Mouse (Mus musculus) Patski (cell line): ENCODE measurements at regions not wholly inside any gene's neighbourhood (a gene's known extent, or its start where the extent isn't known, plus 50 kb on each side); places are given as distances from the start of the nearest gene placed in this dataset.

Experiments used
- ATAC-seq: fragments of 100-300 bp; one replicate; pipeline ENCODE4 v1.8.0; 2021
- CTCF ChIA-PET: fragments of 350-600 bp; sonication (Branson Sonifier 250); formaldehyde crosslinking; loops from one replicate; lab custom pipeline; 2022; ENCODE audit warnings: inconsistent platforms; lab: Charles Lee
- POLR2A ChIA-PET: fragments of 350-600 bp; sonication (Branson Sonifier 250); formaldehyde crosslinking; loops from one replicate; lab custom pipeline; 2022; ENCODE audit warnings: antibody characterized with exemption, inconsistent platforms; lab: Charles Lee
- DNase-seq: peaks from one replicate; pipeline ENCODE4 v3.0.0-alpha.2; 2011; ENCODE audit warnings: low read depth, low spot score
- H3K27me3 ChIP-seq: fragments of 371-371 bp; one replicate; pipeline ENCODE4 v1.5.1; 2021
- CTCF ChIP-seq: fragments of 100-300 bp; IDR thresholded peaks from one replicate; pipeline ENCODE4 v1.5.1; 2021
- in situ Hi-C: fragments of 300-500 bp; cut with MboI; formaldehyde crosslinking; loops from 3 replicates; pipeline ENCODE4 v1.11.1; 2018; ENCODE audit warnings: low pct_unique_long_range_greater_than_20kb, mixed read lengths

- in situ Hi-C loops = no loop called here
- POLR2A ChIA-PET = no interaction called here
- H3K27me3 ChIP-seq = no peaks in the 10 kb centered on the region
- DNase-seq (no peak), ATAC-seq (no peak)
- CTCF ChIA-PET = no interaction called here
- no peak for TF ChIP-seq CTCF
These were observed 321.6 kb upstream of the Arglu1 start for GRCm38 (mm10) chr8:9011785-9012510.

- ATAC-seq (no peak), DNase-seq (no peak)
- CTCF ChIA-PET = no interaction called here
- POLR2A ChIA-PET = no interaction called here
- in situ Hi-C loops = no loop called here
- TF ChIP-seq CTCF = no peak
- H3K27me3 ChIP-seq = no peaks in the 10 kb centered on the region
These were observed 317.9 kb upstream of the Arglu1 start for GRCm38 (mm10) chr8:9008006-9008780.

- DNase-seq (peak; percentile 63), ATAC-seq (peak; percentile 86)
- ChIA-PET POLR2A (interaction anchor here (0.6 kb wide), 1 partner anchor 728 kb away, joined by 3 read pairs; no protein-coding TSS in a partner anchor), CTCF (no interaction called here)
- no peaks in the 10 kb centered on the region for H3K27me3 ChIP-seq
- in situ Hi-C loops = loop anchor here (5.0 to 25.0 kb wide), 2 partner anchors 172 to 738 kb away; no protein-coding TSS in a partner anchor
- no peak for TF ChIP-seq CTCF
These were observed 309.6 kb upstream of the Arglu1 start for GRCm38 (mm10) chr8:8999914-9000313.

- POLR2A ChIA-PET = no interaction called here
- in situ Hi-C loops = loop anchor here (5.0 to 25.0 kb wide), 2 partner anchors 175 to 735 kb away; no protein-coding TSS in a partner anchor
- CTCF ChIA-PET = interaction anchor here (2.3 to 3.6 kb wide), 2 partner anchors 177 to 336 kb away, joined by 6 to 15 read pairs; no protein-coding TSS in a partner anchor
- ATAC-seq (no peak), DNase-seq (no peak)
- H3K27me3 ChIP-seq = no peaks in the 10 kb centered on the region
- no peak for TF ChIP-seq CTCF
These were observed 307.3 kb upstream of the Arglu1 start for GRCm38 (mm10) chr8:8997621-8998020.

GRCm38 (mm10) chr8:8994596-8995189 is 304.4 kb upstream of the Arglu1 start:
- TF ChIP-seq CTCF = no peak
- ChIA-PET POLR2A (no interaction called here), CTCF (interaction anchor here (1.0 to 2.1 kb wide), 2 partner anchors 180 to 720 kb away, joined by 3 to 5 read pairs; no protein-coding TSS in a partner anchor)
- in situ Hi-C loops = loop anchor here (5.0 to 25.0 kb wide), 3 partner anchors 178 to 732 kb away; no protein-coding TSS in a partner anchor
- no peaks in the 10 kb centered on the region for H3K27me3 ChIP-seq
- ATAC-seq = no peak
- DNase-seq = no peak

GRCm38 (mm10) chr8:8994008-8994407 is 303.7 kb upstream of the Arglu1 start:
- no peak for DNase-seq
- no peak for TF ChIP-seq CTCF
- H3K27me3 ChIP-seq = no peaks in the 10 kb centered on the region
- ChIA-PET CTCF (interaction anchor here (1.0 to 2.9 kb wide), 9 partner anchors 20 to 719 kb away, joined by 3 to 20 read pairs (median 11); no protein-coding TSS in a partner anchor), POLR2A (interaction anchor here (0.6 kb wide), 1 partner anchor 303 kb away, joined by 3 read pairs; the partner anchor contains the start of gene Arglu1)
- ATAC-seq = no peak
- in situ Hi-C loops = loop anchor here (5.0 to 25.0 kb wide), 2 partner anchors 322 to 732 kb away; no protein-coding TSS in a partner anchor

GRCm38 (mm10) chr8:8992461-8993032 is 302.2 kb upstream of the Arglu1 start:
- ATAC-seq (no peak), DNase-seq (no peak)
- ChIA-PET CTCF (interaction anchor here (0.7 to 2.9 kb wide), 27 partner anchors 8 to 718 kb away, joined by 3 to 20 read pairs (median 4); no protein-coding TSS in a partner anchor), POLR2A (interaction anchor here (0.5 to 0.7 kb wide), 3 partner anchors 163 to 1630 kb away, joined by 3 to 5 read pairs (median 4); no protein-coding TSS in a partner anchor)
- TF ChIP-seq CTCF = peak; percentile 68
- H3K27me3 ChIP-seq = no peaks in the 10 kb centered on the region
- in situ Hi-C loops = loop anchor here (5.0 to 25.0 kb wide), 2 partner anchors 320 to 730 kb away; no protein-coding TSS in a partner anchor

- ChIA-PET CTCF (no interaction called here), POLR2A (no interaction called here)
- DNase-seq (no peak), ATAC-seq (no peak)
- H3K27me3 ChIP-seq = no peaks in the 10 kb centered on the region
- in situ Hi-C loops = loop anchor here (5.0 to 25.0 kb wide), 2 partner anchors 319 to 729 kb away; no protein-coding TSS in a partner anchor
- TF ChIP-seq CTCF = no peak
These were observed 300.7 kb upstream of the Arglu1 start for GRCm38 (mm10) chr8:8991026-8991425.

GRCm38 (mm10) chr8:8986068-8986467 is 295.7 kb upstream of the Arglu1 start:
- no peak for DNase-seq
- TF ChIP-seq CTCF = peak; percentile 4
- no peak for ATAC-seq
- no peaks in the 10 kb centered on the region for H3K27me3 ChIP-seq
- in situ Hi-C loops = loop anchor here (25.0 kb wide), 1 partner anchor 724 kb away; no protein-coding TSS in a partner anchor
- CTCF ChIA-PET = no interaction called here
- POLR2A ChIA-PET = no interaction called here
